Mouse (Mus musculus): ENCODE results near the gene B4galt7. TPM values are rescaled to one million over a fixed set of nuclear protein-coding genes. Genes with fewer than 3 reads are reported as not detected.
A peak's percentile ranks its signal among the peaks of the same experiment; 100 is the strongest.
"Not testable (repeated sequence)": the region's sequence is repeated elsewhere in the genome, so short reads cannot be mapped to it uniquely, and the experiment has no call there.

B4galt7 gene
- polyA plus RNA-seq (2015; fragmentation: Nextera tagmentation; extraction: Ambion mirVana): 5.4 and 6.4 TPM in 2 replicates

GRCm38 (mm10) chr13:55599566-55600540, at the start of gene B4galt7:
Gene B4galt7 (plus strand): TSS chr13:55599896.
- 8% methylated on average over 51 of the region's 51 CpGs for WGBS (ENCODE audit: insufficient replicate concordance)
- peak; percentile 91 for DNase-seq
- peak within 1 kb of the TSS; percentile 93 for H3K9ac ChIP-seq (replicated peaks)
- H3K36me3 ChIP-seq (replicated peaks; ENCODE audit: insufficient read depth, low read length): peaks cover 34% of the 10 kb centered on the region
- H3K4me1 ChIP-seq (ENCODE audit: insufficient read depth): peaks cover 10% of the 10 kb centered on the region
- no peaks in the 10 kb centered on the region for H3K9me3 ChIP-seq (ENCODE audit: low read length)
- peak; percentile 90 for ATAC-seq
- H3K27ac ChIP-seq (ENCODE audit: low read depth): peak within 1 kb of the TSS; percentile 69
- H3K4me2 ChIP-seq (ENCODE audit: low read depth, low read length): peak within 1 kb of the TSS; percentile 95
- TF ChIP-seq CTCF (IDR thresholded peaks at IDR 0.05; ENCODE audit: low read depth): no peak
- no peak for TF ChIP-seq EP300 (IDR thresholded peaks at IDR 0.05; ENCODE audit: low read depth)
- H3K4me3 ChIP-seq (ENCODE audit: low read depth, low read length): peak within 1 kb of the TSS; percentile 92
- no peaks in the 10 kb centered on the region for H3K27me3 ChIP-seq (ENCODE audit: insufficient read depth, low read length)

GRCm38 (mm10) chr13:55555921-55556320, 43.8 kb upstream of the B4galt7 start:
- H3K27ac ChIP-seq (ENCODE audit: low read depth): no peak overlapping the region
- no peak for DNase-seq
- no peak for ATAC-seq
- H3K4me1 ChIP-seq (ENCODE audit: insufficient read depth): no peaks in the 10 kb centered on the region
- H3K36me3 ChIP-seq (replicated peaks; ENCODE audit: insufficient read depth, low read length): peaks cover 35% of the 10 kb centered on the region
- no peak for TF ChIP-seq EP300 (IDR thresholded peaks at IDR 0.05; ENCODE audit: low read depth)
- TF ChIP-seq CTCF (IDR thresholded peaks at IDR 0.05; ENCODE audit: low read depth): no peak
- H3K27me3 ChIP-seq (ENCODE audit: insufficient read depth, low read length): no peaks in the 10 kb centered on the region
- no peak overlapping the region for H3K4me3 ChIP-seq (ENCODE audit: low read depth, low read length)
- no peaks in the 10 kb centered on the region for H3K9me3 ChIP-seq (ENCODE audit: low read length)
- WGBS (ENCODE audit: insufficient replicate concordance): 82% methylated on average over 9 of the region's 9 CpGs
- H3K4me2 ChIP-seq (ENCODE audit: low read depth, low read length): no peak overlapping the region
- no peak overlapping the region for H3K9ac ChIP-seq (replicated peaks)

GRCm38 (mm10) chr13:55557499-55557898, 42.2 kb upstream of the B4galt7 start:
- Histone ChIP-seq H3K4me2 (ENCODE audit: low read depth, low read length) (no peak overlapping the region), H3K36me3 (replicated peaks; ENCODE audit: insufficient read depth, low read length) (peaks cover 28% of the 10 kb centered on the region), H3K9ac (replicated peaks) (no peak overlapping the region), H3K27me3 (ENCODE audit: insufficient read depth, low read length) (no peaks in the 10 kb centered on the region), H3K4me1 (ENCODE audit: insufficient read depth) (no peaks in the 10 kb centered on the region), H3K9me3 (ENCODE audit: low read length) (no peaks in the 10 kb centered on the region), H3K4me3 (ENCODE audit: low read depth, low read length) (no peak overlapping the region), H3K27ac (ENCODE audit: low read depth) (no peak overlapping the region)
- 82% methylated on average over 6 of the region's 6 CpGs for WGBS (ENCODE audit: insufficient replicate concordance)
- ATAC-seq: no peak
- DNase-seq: no peak
- TF ChIP-seq EP300 (IDR thresholded peaks at IDR 0.05; ENCODE audit: low read depth): no peak

GRCm38 (mm10) chr13:55563266-55563879, 36.3 kb upstream of the B4galt7 start:
- WGBS (ENCODE audit: insufficient replicate concordance): 85% methylated on average over 7 of the region's 7 CpGs
- TF ChIP-seq CTCF (IDR thresholded peaks at IDR 0.05; ENCODE audit: low read depth) (no peak), EP300 (IDR thresholded peaks at IDR 0.05; ENCODE audit: low read depth) (no peak)
- no peaks in the 10 kb centered on the region for H3K9me3 ChIP-seq (ENCODE audit: low read length)
- H3K27ac ChIP-seq (ENCODE audit: low read depth): no peak overlapping the region
- ATAC-seq (no peak), DNase-seq (no peak)
- H3K36me3 ChIP-seq (replicated peaks; ENCODE audit: insufficient read depth, low read length): peaks cover 12% of the 10 kb centered on the region; the same call in 1 of the 2 replicates
- H3K27me3 ChIP-seq (ENCODE audit: insufficient read depth, low read length): no peaks in the 10 kb centered on the region
- H3K9ac ChIP-seq (replicated peaks): no peak overlapping the region
- H3K4me2 ChIP-seq (ENCODE audit: low read depth, low read length): no peak overlapping the region
- no peaks in the 10 kb centered on the region for H3K4me1 ChIP-seq (ENCODE audit: insufficient read depth)
- no peak overlapping the region for H3K4me3 ChIP-seq (ENCODE audit: low read depth, low read length)

GRCm38 (mm10) chr13:55567001-55567400, 32.7 kb upstream of the B4galt7 start:
- peaks cover 12% of the 10 kb centered on the region for H3K4me1 ChIP-seq (ENCODE audit: insufficient read depth)
- H3K27ac ChIP-seq (ENCODE audit: low read depth): no peak overlapping the region
- no peak for TF ChIP-seq CTCF (IDR thresholded peaks at IDR 0.05; ENCODE audit: low read depth)
- no peak for TF ChIP-seq EP300 (IDR thresholded peaks at IDR 0.05; ENCODE audit: low read depth)
- no peak overlapping the region for H3K4me2 ChIP-seq (ENCODE audit: low read depth, low read length)
- H3K36me3 ChIP-seq (replicated peaks; ENCODE audit: insufficient read depth, low read length): peaks cover 12% of the 10 kb centered on the region; the same call in 1 of the 2 replicates
- DNase-seq (no peak), ATAC-seq (no peak)
- H3K9me3 ChIP-seq (ENCODE audit: low read length): no peaks in the 10 kb centered on the region
- WGBS (ENCODE audit: insufficient replicate concordance): 89% methylated on average over 6 of the region's 6 CpGs
- no peaks in the 10 kb centered on the region for H3K27me3 ChIP-seq (ENCODE audit: insufficient read depth, low read length)
- no peak overlapping the region for H3K9ac ChIP-seq (replicated peaks)
- H3K4me3 ChIP-seq (ENCODE audit: low read depth, low read length): no peak overlapping the region

GRCm38 (mm10) chr13:55567949-55568348, 31.7 kb upstream of the B4galt7 start:
- no peak overlapping the region for H3K27ac ChIP-seq (ENCODE audit: low read depth)
- no peak for TF ChIP-seq EP300 (IDR thresholded peaks at IDR 0.05; ENCODE audit: low read depth)
- TF ChIP-seq CTCF (IDR thresholded peaks at IDR 0.05; ENCODE audit: low read depth): no peak
- WGBS (ENCODE audit: insufficient replicate concordance): 76% methylated on average over 2 of the region's 2 CpGs

GRCm38 (mm10) chr13:55568524-55568923, 31.2 kb upstream of the B4galt7 start:
- 87% methylated on average over 4 of the region's 4 CpGs for WGBS (ENCODE audit: insufficient replicate concordance)
- not testable (repeated sequence) for ATAC-seq; DNase-seq; H3K27ac ChIP-seq (ENCODE audit: low read depth); H3K9me3 ChIP-seq (ENCODE audit: low read length); H3K4me2 ChIP-seq (ENCODE audit: low read depth, low read length); H3K27me3 ChIP-seq (ENCODE audit: insufficient read depth, low read length); H3K9ac ChIP-seq (replicated peaks); H3K4me3 ChIP-seq (ENCODE audit: low read depth, low read length)
- Histone ChIP-seq H3K36me3 (replicated peaks; ENCODE audit: insufficient read depth, low read length) (peaks cover 12% of the 10 kb centered on the region; the same call in 1 of the 2 replicates), H3K4me1 (ENCODE audit: insufficient read depth) (peaks cover 16% of the 10 kb centered on the region)

More at GRCm38 (mm10) chr13:55567949-55568348, 31.7 kb upstream of the B4galt7 start:
- no peak overlapping the region for H3K4me2 ChIP-seq (ENCODE audit: low read depth, low read length)
- H3K4me3 ChIP-seq (ENCODE audit: low read depth, low read length): no peak overlapping the region
- H3K9me3 ChIP-seq (ENCODE audit: low read length): no peaks in the 10 kb centered on the region
- no peak overlapping the region for H3K9ac ChIP-seq (replicated peaks)
- peaks cover 12% of the 10 kb centered on the region; the same call in 1 of the 2 replicates for H3K36me3 ChIP-seq (replicated peaks; ENCODE audit: insufficient read depth, low read length)
- peaks cover 16% of the 10 kb centered on the region for H3K4me1 ChIP-seq (ENCODE audit: insufficient read depth)
- DNase-seq: no peak
- ATAC-seq: no peak
- H3K27me3 ChIP-seq (ENCODE audit: insufficient read depth, low read length): no peaks in the 10 kb centered on the region
